Mouse (Mus musculus) neural tube, embryonic 14.5 days (tissue): ENCODE data around the gene Cd248. TPM values are rescaled to one million over a fixed set of nuclear protein-coding genes. Genes with fewer than 3 reads are reported as not detected.

Experiments used
- ATAC-seq: fragments of 200-750 bp; cut with Nextera tagmentation; 2 replicates; pipeline ENCODE4 v1.8.0; 2017; ENCODE audit warnings: low read depth, mild to moderate bottlenecking, moderate TSS enrichment, moderate library complexity
- H3K27ac ChIP-seq: fragments of 300-500 bp; sonication (generic); 2 replicates; pipeline ENCODE4 v1.5.1; 2014; ENCODE audit warnings: low read depth, mild to moderate bottlenecking, control low read depth, low read length, moderate library complexity, mixed read lengths
- H3K27me3 ChIP-seq: fragments of 300-500 bp; sonication (generic); 2 replicates; pipeline ENCODE4 v1.6.1; 2014; ENCODE audit warnings: low read length; ENCODE audit not compliant: control insufficient read depth, insufficient read depth
- H3K36me3 ChIP-seq: fragments of 300-500 bp; sonication (generic); 2 replicates; pipeline ENCODE4 v1.6.1; 2014; ENCODE audit warnings: low read length, mixed read lengths; ENCODE audit not compliant: control insufficient read depth, insufficient read depth
- H3K4me1 ChIP-seq: fragments of 300-500 bp; sonication (generic); 2 replicates; pipeline ENCODE4 v1.6.1; 2014; ENCODE audit warnings: low read length; ENCODE audit not compliant: control insufficient read depth, insufficient read depth
- H3K4me2 ChIP-seq: fragments of 300-500 bp; sonication (generic); 2 replicates; pipeline ENCODE4 v1.6.1; 2014; ENCODE audit warnings: mild to moderate bottlenecking, low read depth, low read length, control low read depth
- H3K4me3 ChIP-seq: fragments of 300-500 bp; sonication (generic); 2 replicates; pipeline ENCODE4 v1.5.1; 2014; ENCODE audit warnings: low read depth, low read length, control low read depth, mixed read lengths
- H3K9ac ChIP-seq: fragments of 300-500 bp; sonication (generic); replicated peaks from 2 replicates; pipeline ENCODE4 v1.6.1; 2014; ENCODE audit warnings: low read depth, mild to moderate bottlenecking, control low read depth, low read length, mixed read lengths
- H3K9me3 ChIP-seq: fragments of 300-500 bp; sonication (generic); 2 replicates; pipeline ENCODE4 v1.6.1; 2016; ENCODE audit warnings: low read length; ENCODE audit not compliant: control insufficient read depth
- WGBS: fragments of 180-500 bp; shearing (Covaris S2); extraction: QIAGEN DNeasy Blood & Tissue Kit; methylation state at CpG from one replicate; pipeline ENCODE4 v1.1.7; 2014; 5-methylcytosine and 5-hydroxymethylcytosine counted together
- polyA plus RNA-seq: library from polyadenylated mRNA; unstranded; fragments of >200 nt; fragmentation: Nextera tagmentation; extraction: Ambion mirVana; gene quantifications from 2 replicates; pipeline ENCODE4 v1.2.1, GENCODE M21; 2014

Cd248 gene
- polyA plus RNA-seq, 1 experiment from 2014 or later = 6.3 TPM

DNA sequence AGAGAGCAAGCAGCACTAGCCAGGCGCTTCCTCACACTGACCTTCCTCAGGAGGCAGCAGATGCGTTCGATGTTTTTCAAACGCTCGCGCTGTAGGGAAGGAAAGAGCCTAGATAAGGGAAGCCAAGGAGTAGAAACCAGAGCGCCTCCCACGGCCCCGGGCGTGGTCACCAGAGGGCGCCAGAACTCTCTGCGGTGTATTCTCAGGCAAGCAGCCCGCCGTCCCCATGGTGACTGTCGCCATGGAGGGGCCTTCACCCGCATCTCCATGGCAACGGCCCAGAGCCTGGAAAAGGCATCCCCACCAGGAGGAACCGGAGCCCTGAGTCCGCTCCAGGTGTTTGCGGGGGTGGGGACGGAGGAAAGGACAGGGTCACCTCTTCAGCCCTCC, 26.4 kb downstream of the Cd248 start:
- H3K27me3 ChIP-seq = no peaks in the 10 kb centered on the region
- peak overlapping the region; percentile 75 for H3K27ac ChIP-seq
- peak overlapping the region; percentile 37; the same call in 1 of the 2 replicates for H3K9ac ChIP-seq
- peak; percentile 70 for ATAC-seq
- H3K4me3 ChIP-seq = peak overlapping the region; percentile 87
- H3K9me3 ChIP-seq = no peaks in the 10 kb centered on the region
- under 1% methylated on average over 21 of the region's 21 CpGs for WGBS
- H3K4me1 ChIP-seq = peaks cover 43% of the 10 kb centered on the region
- peak overlapping the region; percentile 59 for H3K4me2 ChIP-seq
- H3K36me3 ChIP-seq = peaks cover 39% of the 10 kb centered on the region

GRCm38 (mm10) chr19:5094746-5095417, 27.0 kb downstream of the Cd248 start:
- Histone ChIP-seq H3K4me1 (peaks cover 41% of the 10 kb centered on the region), H3K36me3 (peaks cover 38% of the 10 kb centered on the region), H3K4me2 (peak overlapping the region; percentile 59), H3K4me3 (peak overlapping the region; percentile 87), H3K27ac (peak overlapping the region; percentile 75), H3K9ac (peak overlapping the region; percentile 37; the same call in 1 of the 2 replicates), H3K27me3 (no peaks in the 10 kb centered on the region), H3K9me3 (no peaks in the 10 kb centered on the region)
- WGBS = 33% methylated on average over 11 of the region's 11 CpGs
- peak; percentile 8 for ATAC-seq

- H3K9me3 ChIP-seq = no peaks in the 10 kb centered on the region
- WGBS = 11% methylated on average over 9 of the region's 9 CpGs
- H3K36me3 ChIP-seq = peaks cover 40% of the 10 kb centered on the region
- peaks cover 41% of the 10 kb centered on the region for H3K4me1 ChIP-seq
- H3K27me3 ChIP-seq = no peaks in the 10 kb centered on the region
- H3K4me2 ChIP-seq = peak overlapping the region; percentile 59
- ATAC-seq = no peak
- H3K27ac ChIP-seq = peak overlapping the region; percentile 22; the same call in 1 of the 2 replicates
- H3K4me3 ChIP-seq = peak overlapping the region; percentile 87
- H3K9ac ChIP-seq = peak overlapping the region; percentile 98
Measured at GRCm38 (mm10) chr19:5095887-5096474, 28.1 kb downstream of the Cd248 start.

GRCm38 (mm10) chr19:5097521-5098362, 29.9 kb downstream of the Cd248 start:
- Histone ChIP-seq H3K4me3 (peak overlapping the region; percentile 87), H3K4me2 (peak overlapping the region; percentile 59), H3K27me3 (no peaks in the 10 kb centered on the region), H3K9ac (peak overlapping the region; percentile 98), H3K9me3 (no peaks in the 10 kb centered on the region), H3K36me3 (peaks cover 38% of the 10 kb centered on the region), H3K27ac (peak overlapping the region; percentile 92), H3K4me1 (peaks cover 41% of the 10 kb centered on the region)
- peak; percentile 18; the same call in 1 of the 2 replicates for ATAC-seq
- 3% methylated on average over 29 of the region's 31 CpGs for WGBS

GRCm38 (mm10) chr19:5098363-5099143, 30.7 kb downstream of the Cd248 start, which contains the start of gene Cnih2:
Gene Cnih2 (minus strand): TSS chr19:5098521.
- no peaks in the 10 kb centered on the region for H3K9me3 ChIP-seq
- peak; percentile 75 for ATAC-seq
- peaks cover 41% of the 10 kb centered on the region for H3K4me1 ChIP-seq
- H3K36me3 ChIP-seq = peaks cover 37% of the 10 kb centered on the region
- no peaks in the 10 kb centered on the region for H3K27me3 ChIP-seq
- H3K4me2 ChIP-seq = peak within 1 kb of the TSS; percentile 59
- WGBS = 2% methylated on average over 39 of the region's 48 CpGs
- peak within 1 kb of the TSS; percentile 87 for H3K4me3 ChIP-seq
- H3K9ac ChIP-seq = peak within 1 kb of the TSS; percentile 98
- peak within 1 kb of the TSS; percentile 92 for H3K27ac ChIP-seq

DNA sequence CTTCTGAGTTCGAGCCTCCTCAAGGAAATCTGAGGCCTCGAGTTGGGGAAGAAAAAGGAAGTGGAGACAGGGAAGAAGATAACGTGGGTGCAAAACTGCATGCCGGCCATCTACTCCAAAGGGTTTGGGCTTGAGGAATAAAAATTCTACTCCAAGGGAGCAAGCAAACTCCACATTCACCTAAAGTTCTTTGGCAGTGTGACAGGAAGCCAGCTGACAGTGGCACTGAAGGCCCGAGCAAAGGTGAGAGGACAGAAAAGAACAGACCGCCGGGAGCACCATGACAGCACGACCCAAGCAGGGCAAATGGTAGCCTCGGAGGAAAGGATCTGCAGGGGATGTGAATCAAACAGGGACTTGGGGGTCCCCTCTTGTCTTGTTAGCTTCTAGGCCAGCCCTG, 38.2 kb downstream of the Cd248 start:
- H3K4me1 ChIP-seq = peaks cover 9% of the 10 kb centered on the region
- H3K4me2 ChIP-seq = peak overlapping the region; percentile 70
- H3K4me3 ChIP-seq = peak overlapping the region; percentile 52
- no peaks in the 10 kb centered on the region for H3K9me3 ChIP-seq
- peak overlapping the region; percentile 78 for H3K9ac ChIP-seq
- no peak; the same call in 1 of the 2 replicates for ATAC-seq
- WGBS = 28% methylated on average over 9 of the region's 9 CpGs
- peak overlapping the region; percentile 96 for H3K27ac ChIP-seq
- peaks cover 58% of the 10 kb centered on the region for H3K36me3 ChIP-seq
- H3K27me3 ChIP-seq = no peaks in the 10 kb centered on the region

GRCm38 (mm10) chr19:5106731-5107191, 38.9 kb downstream of the Cd248 start, which contains the start of gene Rab1b:
Gene Rab1b (minus strand): TSS chr19:5107072.
- peak within 1 kb of the TSS; percentile 70 for H3K4me2 ChIP-seq
- no peaks in the 10 kb centered on the region for H3K9me3 ChIP-seq
- H3K4me1 ChIP-seq = peaks cover 9% of the 10 kb centered on the region
- peak within 1 kb of the TSS; percentile 96 for H3K27ac ChIP-seq
- 0% methylated on average over 46 of the region's 46 CpGs for WGBS
- peak within 1 kb of the TSS; percentile 52 for H3K4me3 ChIP-seq
- peak within 1 kb of the TSS; percentile 78 for H3K9ac ChIP-seq
- no peaks in the 10 kb centered on the region for H3K27me3 ChIP-seq
- peaks cover 60% of the 10 kb centered on the region for H3K36me3 ChIP-seq
- peak; percentile 95 for ATAC-seq

GRCm38 (mm10) chr19:5107556-5108270, 39.8 kb downstream of the Cd248 start:
- H3K9ac ChIP-seq = no peak overlapping the region
- no peak overlapping the region for H3K27ac ChIP-seq
- H3K4me1 ChIP-seq = peaks cover 9% of the 10 kb centered on the region
- WGBS = 75% methylated on average over 18 of the region's 18 CpGs
- H3K27me3 ChIP-seq = no peaks in the 10 kb centered on the region
- peak overlapping the region; percentile 52; the same call in 1 of the 2 replicates for H3K4me3 ChIP-seq
- H3K36me3 ChIP-seq = peaks cover 57% of the 10 kb centered on the region
- no peak overlapping the region for H3K4me2 ChIP-seq
- H3K9me3 ChIP-seq = no peaks in the 10 kb centered on the region
- ATAC-seq = no peak
